Mouse (Mus musculus) embryonic facial prominence, embryonic 15.5 days (tissue): ENCODE measurements around the gene Neto2. TPM values are rescaled to one million over a fixed set of nuclear protein-coding genes. Genes with fewer than 3 reads are reported as not detected.
A peak's percentile ranks its signal among the peaks of the same experiment; 100 is the strongest.

ENCODE experiments used
- ATAC-seq: fragments of 200-750 bp; cut with Nextera tagmentation; 2 replicates; pipeline ENCODE4 v1.8.0; 2017; ENCODE audit warnings: low read depth, moderate TSS enrichment; ENCODE audit not compliant: insufficient number of reproducible peaks, low FRiP score, low TSS enrichment
- H3K27ac ChIP-seq: fragments of 300-500 bp; sonication (generic); replicated peaks from 2 replicates; pipeline ENCODE4 v1.5.1; 2015; ENCODE audit warnings: mild to moderate bottlenecking, inconsistent platforms
- H3K27me3 ChIP-seq: fragments of 300-500 bp; sonication (generic); 2 replicates; pipeline ENCODE4 v1.6.1; 2015; ENCODE audit warnings: inconsistent platforms
- H3K36me3 ChIP-seq: fragments of 300-500 bp; sonication (generic); 2 replicates; pipeline ENCODE4 v1.6.1; 2015; ENCODE audit warnings: mild to moderate bottlenecking, inconsistent platforms
- H3K4me1 ChIP-seq: fragments of 300-500 bp; sonication (generic); 2 replicates; pipeline ENCODE4 v1.6.1; 2015; ENCODE audit warnings: inconsistent platforms
- H3K4me2 ChIP-seq: fragments of 300-500 bp; sonication (generic); replicated peaks from 2 replicates; pipeline ENCODE4 v1.6.1; 2015; ENCODE audit warnings: mild to moderate bottlenecking, inconsistent platforms
- H3K4me3 ChIP-seq: fragments of 300-500 bp; sonication (generic); replicated peaks from 2 replicates; pipeline ENCODE4 v1.5.1; 2015; ENCODE audit warnings: mild to moderate bottlenecking, inconsistent platforms
- H3K9ac ChIP-seq: fragments of 300-500 bp; sonication (generic); 2 replicates; pipeline ENCODE4 v1.6.1; 2015; ENCODE audit warnings: inconsistent platforms
- H3K9me3 ChIP-seq: fragments of 300-500 bp; sonication (generic); replicated peaks from 2 replicates; pipeline ENCODE4 v1.6.1; 2016; ENCODE audit warnings: inconsistent platforms
- WGBS: fragments of 180-500 bp; shearing (Covaris S2); methylation state at CpG from one replicate; pipeline ENCODE4 v1.1.7; 2015; 5-methylcytosine and 5-hydroxymethylcytosine counted together
- polyA plus RNA-seq: library from polyadenylated mRNA; unstranded; fragments of >200 nt; fragmentation: Nextera tagmentation; extraction: Ambion mirVana; gene quantifications from 2 replicates; pipeline ENCODE4 v1.2.1, GENCODE M21; 2015

Neto2 gene
- polyA plus RNA-seq = 7.4 and 7.5 TPM in 2 replicates

DNA sequence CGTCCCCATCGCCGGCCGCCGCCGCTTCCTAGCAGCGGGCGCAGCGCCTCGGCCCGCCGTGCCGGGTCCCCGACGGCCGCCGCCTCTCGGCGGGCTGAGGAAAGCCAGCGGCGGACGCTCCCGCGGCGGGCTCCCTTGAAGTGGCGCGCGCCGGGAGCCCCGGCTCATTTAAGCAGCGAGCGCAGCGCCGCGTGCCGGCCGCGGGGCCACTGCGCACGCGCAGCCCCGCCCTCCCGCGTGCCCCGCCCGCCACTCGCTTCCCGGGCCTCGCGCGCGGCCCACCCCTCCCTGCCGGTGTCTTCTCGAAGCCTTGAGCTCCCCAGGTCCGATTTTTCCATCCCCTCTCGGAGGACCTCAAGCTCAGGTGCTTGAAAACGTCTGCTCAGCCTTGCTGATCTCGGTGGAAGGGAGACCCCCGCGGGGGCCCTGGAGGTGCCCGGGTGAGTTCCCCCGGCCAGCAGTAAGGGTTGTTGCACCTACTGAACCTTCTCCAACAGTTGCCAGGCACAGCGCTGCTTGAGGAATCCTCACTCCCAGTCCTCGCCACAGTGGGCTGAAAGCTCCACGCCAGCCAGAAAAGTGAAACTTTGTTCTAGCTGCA lies at the start of gene Neto2:
Gene Neto2, minus strand, starts transcription at position 174 of the 601 bp plus-strand sequence.
- WGBS = 3% methylated on average over 65 of the region's 65 CpGs
- Histone ChIP-seq H3K4me2 (peak within 1 kb of the TSS; percentile 91), H3K36me3 (no peaks in the 10 kb centered on the region), H3K27me3 (peaks cover 11% of the 10 kb centered on the region; the same call in 1 of the 2 replicates), H3K4me3 (peak within 1 kb of the TSS; percentile 65), H3K9me3 (no peaks in the 10 kb centered on the region), H3K27ac (peak within 1 kb of the TSS; percentile 84), H3K4me1 (peaks cover 8% of the 10 kb centered on the region; the same call in 1 of the 2 replicates), H3K9ac (peak within 1 kb of the TSS; percentile 58)
- peak; percentile 91 for ATAC-seq

DNA sequence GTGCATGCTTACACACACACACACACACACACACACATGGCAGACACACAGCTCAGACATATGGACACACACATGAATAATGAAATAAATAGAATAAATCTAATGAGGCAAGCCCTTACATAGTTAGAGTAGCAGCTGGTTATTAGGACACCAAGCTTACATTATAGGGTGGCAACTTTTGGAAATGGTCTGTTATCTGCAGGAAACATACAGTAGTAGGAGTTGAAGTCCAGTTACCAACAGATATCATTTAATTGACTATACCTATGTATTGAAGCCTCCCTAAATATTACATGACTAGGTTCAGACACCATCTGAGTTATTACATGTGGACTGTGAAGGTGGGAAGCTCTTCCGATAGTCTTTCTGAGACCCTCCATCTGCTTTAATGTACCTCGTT lies 44.3 kb upstream of the Neto2 start:
- Histone ChIP-seq H3K27me3 (no peaks in the 10 kb centered on the region), H3K27ac (no peak overlapping the region), H3K4me3 (no peak overlapping the region), H3K4me2 (no peak overlapping the region), H3K9me3 (no peaks in the 10 kb centered on the region), H3K36me3 (0 out of 2 replicates have a peak, but pooled peaks cover 3% of the 10 kb centered on the region), H3K9ac (no peak overlapping the region), H3K4me1 (no peaks in the 10 kb centered on the region)
- WGBS = 94% methylated on average over 2 of the region's 2 CpGs
- ATAC-seq = no peak

DNA sequence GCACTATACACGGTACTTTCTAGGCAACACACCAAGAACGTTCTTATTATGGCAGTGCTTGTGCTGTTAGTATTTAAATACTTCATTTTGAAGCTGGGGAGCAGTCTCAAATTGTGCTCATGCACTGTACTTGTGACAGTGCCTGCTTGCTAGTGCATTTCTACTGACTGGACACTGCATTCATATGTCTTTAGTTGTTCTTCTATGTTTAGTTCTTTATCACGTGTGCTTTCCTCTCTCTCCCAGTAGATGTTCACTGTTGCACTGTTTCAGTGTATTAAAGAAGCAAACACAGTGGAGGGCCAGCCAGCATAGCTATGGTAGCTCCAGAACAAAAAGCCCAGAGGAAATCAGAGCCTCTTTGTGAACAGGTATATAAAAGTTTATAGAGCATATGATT lies 29.8 kb upstream of the Neto2 start:
- WGBS = 90% methylated on average over 3 of the region's 3 CpGs

DNA sequence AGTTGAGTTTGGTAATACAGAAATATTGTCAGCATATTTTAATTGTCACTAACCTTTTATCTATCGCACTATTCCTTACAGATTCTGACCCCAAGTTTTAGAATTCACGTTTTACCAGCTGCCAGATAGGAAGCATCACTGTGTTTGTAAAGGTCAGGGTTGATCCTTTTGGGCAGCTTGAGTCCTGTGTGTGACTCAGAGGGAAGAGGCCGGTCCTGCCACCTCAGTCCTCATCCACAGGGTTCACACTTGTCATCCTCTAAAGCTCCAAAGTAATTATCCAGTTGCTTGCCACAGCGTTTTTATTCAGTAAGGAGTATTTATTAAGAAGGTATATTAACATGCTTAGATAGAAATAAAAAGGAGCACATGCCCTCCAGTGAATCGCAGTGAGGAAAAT lies 16.5 kb upstream of the Neto2 start:
- peaks cover 9% of the 10 kb centered on the region; the same call in 1 of the 2 replicates for H3K36me3 ChIP-seq
- H3K4me1 ChIP-seq = no peaks in the 10 kb centered on the region
- no peaks in the 10 kb centered on the region for H3K9me3 ChIP-seq
- no peak overlapping the region for H3K27ac ChIP-seq
- H3K4me2 ChIP-seq = no peak overlapping the region
- H3K4me3 ChIP-seq = no peak overlapping the region
- no peak for ATAC-seq
- no peak overlapping the region for H3K9ac ChIP-seq
- no peaks in the 10 kb centered on the region for H3K27me3 ChIP-seq
- WGBS = 80% methylated on average over 5 of the region's 5 CpGs

More for the DNA sequence above, 29.8 kb upstream of the Neto2 start:
- no peak for ATAC-seq
- H3K4me3 ChIP-seq = no peak overlapping the region
- H3K4me1 ChIP-seq = no peaks in the 10 kb centered on the region
- H3K27me3 ChIP-seq = no peaks in the 10 kb centered on the region
- no peak overlapping the region for H3K4me2 ChIP-seq
- H3K36me3 ChIP-seq = peaks cover 9% of the 10 kb centered on the region; the same call in 1 of the 2 replicates
- H3K27ac ChIP-seq = no peak overlapping the region
- H3K9me3 ChIP-seq = no peaks in the 10 kb centered on the region
- no peak overlapping the region for H3K9ac ChIP-seq

DNA sequence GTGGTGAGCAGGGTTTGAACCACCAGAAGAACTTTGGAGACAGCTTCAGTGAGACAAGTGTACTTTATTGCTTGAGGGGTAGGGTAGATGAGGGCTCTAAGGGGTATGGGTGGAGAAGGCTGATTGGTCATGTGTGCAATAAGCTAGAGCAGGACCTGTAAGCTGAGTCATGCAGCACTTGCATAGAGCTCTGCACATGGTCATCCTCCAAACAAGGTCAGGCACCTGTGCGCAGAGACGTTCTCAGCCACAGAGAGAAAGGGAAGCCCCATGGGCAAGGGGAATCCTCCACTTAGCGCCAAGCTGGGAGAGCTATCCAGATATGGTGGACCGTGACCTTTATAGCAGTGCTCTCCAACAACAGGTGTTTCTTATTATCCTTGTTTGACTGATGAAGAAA lies 16.0 kb upstream of the Neto2 start:
- Histone ChIP-seq H3K27ac (no peak overlapping the region), H3K4me3 (no peak overlapping the region), H3K4me2 (no peak overlapping the region), H3K27me3 (no peaks in the 10 kb centered on the region), H3K4me1 (no peaks in the 10 kb centered on the region), H3K9ac (no peak overlapping the region), H3K9me3 (no peaks in the 10 kb centered on the region), H3K36me3 (peaks cover 9% of the 10 kb centered on the region; the same call in 1 of the 2 replicates)
- 80% methylated on average over 4 of the region's 4 CpGs for WGBS
- ATAC-seq = no peak

DNA sequence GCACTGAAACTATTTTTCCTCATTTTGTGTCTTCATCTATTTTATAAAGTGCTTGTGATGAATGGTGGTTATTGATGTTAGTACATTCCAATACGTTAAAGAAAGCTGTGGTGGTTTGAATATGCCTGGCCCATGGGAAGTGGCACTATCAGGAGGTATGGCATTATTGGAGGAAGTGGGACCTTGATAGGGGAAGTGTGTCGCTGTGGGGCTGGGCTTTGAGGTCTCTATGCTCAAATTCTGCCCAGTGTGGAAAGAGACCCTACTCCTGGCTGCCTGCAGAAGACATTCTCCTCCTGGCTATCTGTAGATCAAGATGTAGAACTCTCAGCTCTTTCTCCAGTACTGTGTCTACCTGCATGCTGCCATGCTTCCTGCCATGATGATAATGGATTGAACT lies 6.3 kb upstream of the Neto2 start:
- no peak for ATAC-seq
- Histone ChIP-seq H3K4me2 (no peak overlapping the region), H3K4me1 (no peaks in the 10 kb centered on the region), H3K27me3 (0 out of 2 replicates have a peak, but pooled peaks cover 6% of the 10 kb centered on the region), H3K36me3 (no peaks in the 10 kb centered on the region), H3K9ac (no peak overlapping the region), H3K27ac (no peak overlapping the region), H3K9me3 (no peaks in the 10 kb centered on the region), H3K4me3 (no peak overlapping the region)
- WGBS = 66% methylated on average over 2 of the region's 2 CpGs

DNA sequence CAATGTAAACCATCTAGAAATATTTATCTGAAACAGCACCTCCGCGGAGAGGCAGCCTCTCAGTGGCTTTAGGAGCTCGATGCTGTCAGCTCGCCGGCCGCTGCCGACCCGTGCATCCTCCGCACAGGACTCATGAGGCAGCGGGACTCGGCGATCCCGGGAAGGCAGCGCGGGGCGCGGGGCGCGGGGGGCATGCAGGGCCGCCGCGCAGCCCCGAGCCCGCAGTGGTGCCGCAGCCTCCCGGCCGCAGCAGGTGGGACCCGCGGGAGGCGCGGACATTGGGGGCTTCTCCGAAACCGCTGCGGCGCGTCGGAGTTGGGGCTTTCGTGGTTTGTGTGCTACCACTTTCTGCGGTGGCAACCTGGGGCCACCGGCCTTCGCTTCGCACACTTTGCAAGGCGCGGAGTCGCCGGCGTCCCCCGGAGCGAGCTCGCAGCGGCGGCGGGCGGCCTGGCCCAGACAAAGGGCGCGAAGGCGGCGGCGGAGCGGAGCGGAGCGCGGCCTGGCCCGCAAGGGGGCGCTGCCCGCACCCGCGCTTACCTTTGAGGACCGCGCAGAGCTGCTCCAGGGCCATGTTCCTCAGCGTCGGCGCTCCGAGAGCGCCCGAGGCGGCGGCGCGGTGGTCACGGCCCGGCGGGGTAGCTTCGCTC lies 498 bp downstream of the Neto2 start:
- WGBS = under 1% methylated on average over 84 of the region's 84 CpGs
- Histone ChIP-seq H3K4me1 (peaks cover 8% of the 10 kb centered on the region; the same call in 1 of the 2 replicates), H3K9me3 (no peaks in the 10 kb centered on the region), H3K27ac (peak overlapping the region; percentile 84), H3K4me2 (peak overlapping the region; percentile 91), H3K4me3 (peak overlapping the region; percentile 65), H3K36me3 (no peaks in the 10 kb centered on the region), H3K9ac (peak overlapping the region; percentile 58), H3K27me3 (peaks cover 11% of the 10 kb centered on the region; the same call in 1 of the 2 replicates)
- ATAC-seq = peak; percentile 96

DNA sequence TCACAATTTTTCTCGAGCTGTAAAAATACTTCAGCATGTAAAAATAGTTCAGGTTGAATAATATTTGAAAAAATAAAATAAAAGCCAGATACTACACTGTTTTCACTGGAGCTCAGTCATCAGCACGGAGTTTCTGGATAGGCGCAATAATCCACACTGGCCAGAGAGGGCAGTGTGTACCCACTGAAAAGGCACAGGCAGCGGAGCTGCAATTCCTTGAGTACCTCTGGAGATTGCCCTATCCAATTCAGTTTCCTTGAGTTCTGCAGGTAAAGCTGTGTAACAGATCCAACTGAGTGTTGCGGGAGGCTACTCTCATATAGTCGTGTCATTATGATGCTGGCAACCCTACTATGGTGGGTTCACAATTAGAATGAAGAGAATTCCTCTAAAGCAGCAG lies 1.7 kb downstream of the Neto2 start:
- no peak for ATAC-seq
- Histone ChIP-seq H3K27me3 (peaks cover 11% of the 10 kb centered on the region; the same call in 1 of the 2 replicates), H3K36me3 (no peaks in the 10 kb centered on the region), H3K4me1 (peaks cover 8% of the 10 kb centered on the region; the same call in 1 of the 2 replicates), H3K9ac (no peak overlapping the region), H3K4me2 (no peak overlapping the region), H3K27ac (no peak overlapping the region), H3K4me3 (no peak overlapping the region), H3K9me3 (no peaks in the 10 kb centered on the region)
- 0% methylated on average over 6 of the region's 6 CpGs for WGBS

DNA sequence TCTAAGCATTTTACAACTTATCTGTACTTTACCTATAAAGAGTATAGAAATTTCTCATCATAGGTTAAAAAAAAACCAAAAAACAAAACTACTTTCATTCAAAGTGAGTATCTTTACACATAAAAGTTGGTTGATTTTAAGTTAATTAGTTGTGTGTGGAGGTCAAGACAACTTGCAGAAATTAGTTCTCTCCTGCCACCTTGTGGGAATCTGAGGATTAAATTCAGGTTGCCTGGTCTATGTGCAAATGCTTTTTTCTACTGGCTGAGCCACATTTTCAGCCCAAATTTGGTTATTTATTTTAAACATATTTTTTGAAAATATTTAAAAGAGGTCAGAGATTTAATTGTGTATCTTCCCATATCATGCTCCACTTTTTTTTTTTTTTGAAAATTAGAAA lies 35.6 kb downstream of the Neto2 start:
- ATAC-seq = no peak
- Histone ChIP-seq H3K9ac (no peak overlapping the region), H3K4me2 (no peak overlapping the region), H3K27me3 (no peaks in the 10 kb centered on the region), H3K9me3 (no peaks in the 10 kb centered on the region), H3K27ac (no peak overlapping the region), H3K36me3 (no peaks in the 10 kb centered on the region), H3K4me1 (no peaks in the 10 kb centered on the region), H3K4me3 (no peak overlapping the region)

DNA sequence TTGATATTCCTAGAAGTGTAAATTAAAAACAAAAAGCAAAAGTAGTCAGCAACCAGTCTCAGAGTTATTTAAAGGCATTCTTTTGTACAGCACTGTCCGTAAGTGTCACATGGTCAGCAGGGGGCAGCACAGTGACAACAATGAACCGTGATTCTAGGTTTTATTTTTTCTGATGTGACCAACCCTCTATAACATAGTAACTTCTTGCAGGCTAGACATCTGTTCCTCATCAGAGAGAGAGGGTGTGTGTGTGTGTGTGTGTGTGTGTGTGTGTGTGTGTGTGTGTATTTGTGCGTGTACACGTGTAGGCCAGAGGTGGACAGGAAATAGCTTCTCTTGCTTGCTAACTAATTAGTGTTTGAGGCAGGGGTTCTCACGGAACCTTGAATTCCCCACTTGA lies 38.7 kb downstream of the Neto2 start:
- H3K27ac ChIP-seq = no peak overlapping the region; the same call in 1 of the 2 replicates
- H3K4me3 ChIP-seq = no peak overlapping the region
- no peaks in the 10 kb centered on the region for H3K27me3 ChIP-seq
- no peaks in the 10 kb centered on the region for H3K36me3 ChIP-seq
- WGBS = 25% methylated on average over 5 of the region's 5 CpGs
- H3K4me1 ChIP-seq = no peaks in the 10 kb centered on the region
- no peak overlapping the region for H3K4me2 ChIP-seq
- H3K9me3 ChIP-seq = no peaks in the 10 kb centered on the region
- no peak for ATAC-seq
- H3K9ac ChIP-seq = no peak overlapping the region

DNA sequence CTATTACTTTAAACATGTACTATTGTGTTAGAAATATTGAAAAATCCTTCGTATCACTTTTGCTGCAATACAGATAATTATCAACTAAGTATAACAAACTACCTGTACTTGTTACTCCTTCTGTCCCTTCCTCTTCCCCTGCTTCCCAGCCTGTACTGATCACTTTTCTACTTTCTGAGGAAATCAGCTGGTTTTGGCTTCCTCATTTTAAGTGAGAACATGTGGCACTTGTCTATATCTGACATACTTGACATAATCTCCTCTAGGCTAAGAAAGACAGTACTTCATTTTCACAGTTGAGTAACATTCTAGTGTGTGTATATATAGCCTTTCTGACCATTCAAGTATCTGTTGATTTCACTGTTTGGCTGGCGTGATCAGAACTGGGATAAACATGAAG lies 49.5 kb downstream of the Neto2 start:
- ATAC-seq = no peak
- Histone ChIP-seq H3K27ac (no peak overlapping the region), H3K4me1 (no peaks in the 10 kb centered on the region), H3K9me3 (no peaks in the 10 kb centered on the region), H3K4me2 (no peak overlapping the region), H3K36me3 (no peaks in the 10 kb centered on the region), H3K4me3 (no peak overlapping the region), H3K27me3 (no peaks in the 10 kb centered on the region), H3K9ac (no peak overlapping the region)
- 78% methylated on average over 2 of the region's 2 CpGs for WGBS
